Mouse (Mus musculus): ENCODE results near the gene Mbip. TPM values are rescaled to one million over a fixed set of nuclear protein-coding genes. Genes with fewer than 3 reads are reported as not detected.

Mbip gene
- polyA plus RNA-seq, 1 experiment from 2014 or later, result 43.0 TPM

Other genes starting within 250 kb of the Mbip start
- not detected in 2 replicates for gene Nkx2-1, start 191.0 kb upstream of the Mbip start, polyA plus RNA-seq (2014; fragmentation: Nextera tagmentation; extraction: Ambion mirVana)

All from neural tube, embryonic 11.5 days (tissue).